Mouse (Mus musculus): Measurements from ENCODE around the gene Ccdc85b. TPM values are rescaled to one million over a fixed set of nuclear protein-coding genes. Genes with fewer than 3 reads are reported as not detected.
A peak's percentile ranks its signal among the peaks of the same experiment; 100 is the strongest.

Ccdc85b gene
- total RNA-seq, 1 experiment from 2014 or later = 2.8 TPM

GRCm38 (mm10) chr19:5409068-5409467 lies 48.6 kb downstream of the Ccdc85b start:
- ATAC-seq (ENCODE audit: extremely low read depth, insufficient number of reproducible peaks, low FRiP score, poor library complexity, severe bottlenecking) = no peak

DNA sequence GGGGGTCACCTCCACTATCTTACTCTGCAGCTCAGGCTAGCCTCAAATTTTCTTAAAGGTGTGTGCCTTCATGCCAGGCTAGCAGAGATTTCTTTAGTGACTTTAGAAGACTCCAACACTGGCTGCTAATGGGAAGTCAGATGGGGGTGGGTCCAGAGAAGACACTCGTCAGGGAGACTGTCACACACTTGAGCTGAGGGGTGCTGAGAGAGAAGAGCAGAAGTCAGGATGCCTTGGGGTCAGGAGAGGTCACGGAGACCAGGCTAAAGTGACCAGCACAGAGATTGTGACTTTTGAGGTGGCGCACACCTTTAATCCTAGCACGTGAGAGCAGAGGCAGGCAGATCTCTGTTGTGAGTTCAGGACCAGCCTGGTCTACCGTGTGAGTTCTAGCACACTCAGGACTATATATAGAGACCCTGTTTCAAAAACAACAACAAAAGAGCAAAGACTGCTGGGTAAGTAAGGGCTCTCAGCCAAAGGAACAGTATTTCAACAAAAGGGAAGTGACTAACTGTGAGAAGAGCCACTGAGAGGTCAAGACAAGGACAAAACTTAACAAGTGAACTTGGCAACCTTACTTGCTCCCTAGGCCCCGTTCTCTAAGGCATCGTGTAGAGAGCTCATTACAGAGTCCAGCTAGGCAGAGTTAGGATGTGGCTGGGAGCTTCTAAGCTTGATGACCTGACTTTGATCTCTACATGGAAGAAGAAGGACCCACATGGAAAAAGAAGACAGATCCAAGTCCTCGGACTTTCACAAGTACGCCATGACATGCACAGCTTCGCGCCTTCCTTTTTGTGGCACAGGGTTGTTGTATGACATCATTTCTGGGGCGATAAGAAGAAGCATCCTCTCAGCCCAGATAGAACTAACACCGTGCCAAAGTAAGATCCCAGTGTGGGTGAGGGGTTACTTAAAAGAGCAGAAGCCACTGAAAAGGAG lies 49.4 kb downstream of the Ccdc85b start:
- ATAC-seq (ENCODE audit: extremely low read depth, insufficient number of reproducible peaks, low FRiP score, poor library complexity, severe bottlenecking) = peak; percentile 35

DNA sequence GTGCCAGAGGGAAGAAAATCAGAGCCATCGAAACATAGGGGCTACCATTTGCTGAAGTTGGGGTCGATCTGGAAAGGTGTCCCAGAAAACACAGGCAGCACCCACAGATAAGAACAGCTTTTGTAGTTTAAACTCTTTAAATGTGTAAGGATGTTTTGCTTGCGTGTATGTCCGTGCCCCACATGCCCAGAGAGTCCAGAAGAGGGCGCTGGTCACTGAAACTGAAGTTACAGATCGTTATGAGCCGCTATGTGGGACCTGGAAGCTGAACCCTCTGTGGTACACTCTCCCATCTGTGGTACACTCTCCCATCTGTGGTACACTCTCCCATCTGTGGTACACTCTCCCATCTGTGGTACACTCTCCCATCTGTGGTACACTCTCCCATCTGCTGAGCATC lies 50.6 kb downstream of the Ccdc85b start:
- ATAC-seq (ENCODE audit: extremely low read depth, insufficient number of reproducible peaks, low FRiP score, poor library complexity, severe bottlenecking) = peak; percentile 67; the same call in 1 of the 2 replicates

GRCm38 (mm10) chr19:5406531-5407126 lies 51.1 kb downstream of the Ccdc85b start:
- ATAC-seq (ENCODE audit: extremely low read depth, insufficient number of reproducible peaks, low FRiP score, poor library complexity, severe bottlenecking) = 0 out of 2 replicates have a peak, but pooled peaks have one; percentile 40

GRCm38 (mm10) chr19:5405924-5406323 lies 51.8 kb downstream of the Ccdc85b start:
- ATAC-seq (ENCODE audit: extremely low read depth, insufficient number of reproducible peaks, low FRiP score, poor library complexity, severe bottlenecking) = 0 out of 2 replicates have a peak, but pooled peaks have one; percentile 14

Other genes with a start within 250 kb of the Ccdc85b start
- 50.5 and 54.0 TPM in 2 replicates for gene Pacs1, start 184.8 kb downstream of the Ccdc85b start, total RNA-seq (2017)
- 273 and 288 TPM in 2 replicates for gene Sf3b2, start 162.4 kb downstream of the Ccdc85b start, total RNA-seq (2017)
- not detected in 2 replicates for gene Gal3st3, start 159.6 kb downstream of the Ccdc85b start, total RNA-seq (2017)
- not detected in 2 replicates for gene Catsper1, start 122.2 kb downstream of the Ccdc85b start, total RNA-seq (2017)
- gene Cst6, start 108.3 kb downstream of the Ccdc85b start, total RNA-seq (2017) = 1.4 TPM in 1 of 2 replicates, not detected in the other
- 31.6 and 36.8 TPM in 2 replicates for gene Eif1ad, start 91.2 kb downstream of the Ccdc85b start, total RNA-seq (2017)
- 15.2 and 17.9 TPM in 2 replicates for gene Banf1, start 90.7 kb downstream of the Ccdc85b start, total RNA-seq (2017)
- 135 and 147 TPM in 2 replicates for gene Sart1, start 69.2 kb downstream of the Ccdc85b start, total RNA-seq (2017)
- gene Tsga10ip, start 55.4 kb downstream of the Ccdc85b start, total RNA-seq (2017) = 1.5 TPM in 1 of 2 replicates, not detected in the other
- 91.6 and 100 TPM in 2 replicates for gene Drap1, start 32.9 kb downstream of the Ccdc85b start, total RNA-seq (2017)
- 21.1 and 22.2 TPM in 2 replicates for gene AI837181, start 32.8 kb downstream of the Ccdc85b start, total RNA-seq (2017)
- gene Fosl1, start 10.3 kb downstream of the Ccdc85b start, total RNA-seq (2017) = not detected in 2 replicates
- 133 and 137 TPM in 2 replicates for gene Fibp, start 2.7 kb upstream of the Ccdc85b start, total RNA-seq (2017)
- 11.1 and 11.2 TPM in 2 replicates for gene Ctsw, start 10.6 kb upstream of the Ccdc85b start, total RNA-seq (2017)
- 0.70 TPM in 1 of 2 replicates, not detected in the other for gene Efemp2, start 16.1 kb upstream of the Ccdc85b start, total RNA-seq (2017)
- 19.0 and 22.0 TPM in 2 replicates for gene Mus81, start 30.5 kb upstream of the Ccdc85b start, total RNA-seq (2017)
- 1,009 and 1,084 TPM in 2 replicates for gene Cfl1, start 32.6 kb upstream of the Ccdc85b start, total RNA-seq (2017)
- 0.86 and 5.0 TPM in 2 replicates for gene 1700020D05Rik, start 45.9 kb upstream of the Ccdc85b start, total RNA-seq (2017)
- gene Snx32, start 52.6 kb upstream of the Ccdc85b start, total RNA-seq (2017) = 7.4 and 11.3 TPM in 2 replicates
- gene Ovol1, start 102.8 kb upstream of the Ccdc85b start, total RNA-seq (2017) = 0.23 and 0.25 TPM in 2 replicates
- 14.6 and 18.0 TPM in 2 replicates for gene Ap5b1, start 110.1 kb upstream of the Ccdc85b start, total RNA-seq (2017)
- gene Rnaseh2c, start 144.0 kb upstream of the Ccdc85b start, total RNA-seq (2017) = 50.5 and 64.0 TPM in 2 replicates
- gene Kat5, start 152.3 kb upstream of the Ccdc85b start, total RNA-seq (2017) = 77.8 and 89.0 TPM in 2 replicates
- gene Rela, start 179.6 kb upstream of the Ccdc85b start, total RNA-seq (2017) = 143 and 145 TPM in 2 replicates
- gene Sipa1, start 205.8 kb upstream of the Ccdc85b start, total RNA-seq (2017) = 199 and 249 TPM in 2 replicates
- gene Map3k11, start 230.8 kb upstream of the Ccdc85b start, total RNA-seq (2017) = 64.1 and 65.3 TPM in 2 replicates
- gene Pcnx3, start 231.0 kb upstream of the Ccdc85b start, total RNA-seq (2017) = 58.3 and 60.2 TPM in 2 replicates
- 1.7 and 2.3 TPM in 2 replicates for gene Kcnk7, start 246.5 kb upstream of the Ccdc85b start, total RNA-seq (2017)

Data from neutrophil, adult 5-6 weeks (primary cell).